Mouse (Mus musculus): Measurements from ENCODE around the gene Scgb1a1. TPM values are rescaled to one million over a fixed set of nuclear protein-coding genes. Genes with fewer than 3 reads are reported as not detected.

The Scgb1a1 gene
- polyA plus RNA-seq, 1 experiment from 2014 or later = not detected

Other genes with a start within 250 kb of the Scgb1a1 start
- gene Gng3, start 248.8 kb downstream of the Scgb1a1 start, polyA plus RNA-seq (2016; fragmentation: Nextera tagmentation; extraction: Ambion mirVana) = 30.5 and 38.9 TPM in 2 replicates
- 0.18 and 0.77 TPM in 2 replicates for gene Lrrn4cl, start 237.2 kb downstream of the Scgb1a1 start, polyA plus RNA-seq (2016; fragmentation: Nextera tagmentation; extraction: Ambion mirVana)
- gene Ubxn1, start 216.5 kb downstream of the Scgb1a1 start, polyA plus RNA-seq (2016; fragmentation: Nextera tagmentation; extraction: Ambion mirVana) = 179 and 189 TPM in 2 replicates
- gene Uqcc3, start 207.0 kb downstream of the Scgb1a1 start, polyA plus RNA-seq (2016; fragmentation: Nextera tagmentation; extraction: Ambion mirVana) = 66.0 and 67.6 TPM in 2 replicates
- 82.3 and 88.4 TPM in 2 replicates for gene Lbhd1, start 204.2 kb downstream of the Scgb1a1 start, polyA plus RNA-seq (2016; fragmentation: Nextera tagmentation; extraction: Ambion mirVana)
- gene Gm49403, start 204.0 kb downstream of the Scgb1a1 start, polyA plus RNA-seq (2016; fragmentation: Nextera tagmentation; extraction: Ambion mirVana) = not detected in 2 replicates
- gene 1810009A15Rik, start 199.1 kb downstream of the Scgb1a1 start, polyA plus RNA-seq (2016; fragmentation: Nextera tagmentation; extraction: Ambion mirVana) = 98.0 and 107 TPM in 2 replicates
- not detected in 2 replicates for gene Gm49416, start 199.0 kb downstream of the Scgb1a1 start, polyA plus RNA-seq (2016; fragmentation: Nextera tagmentation; extraction: Ambion mirVana)
- gene Ints5, start 195.0 kb downstream of the Scgb1a1 start, polyA plus RNA-seq (2016; fragmentation: Nextera tagmentation; extraction: Ambion mirVana) = 50.4 and 51.5 TPM in 2 replicates
- gene Ganab, start 189.9 kb downstream of the Scgb1a1 start, polyA plus RNA-seq (2016; fragmentation: Nextera tagmentation; extraction: Ambion mirVana) = 112 and 119 TPM in 2 replicates
- gene B3gat3, start 167.6 kb downstream of the Scgb1a1 start, polyA plus RNA-seq (2016; fragmentation: Nextera tagmentation; extraction: Ambion mirVana) = 54.6 and 58.5 TPM in 2 replicates
- 2.7 and 3.0 TPM in 2 replicates for gene Rom1, start 158.6 kb downstream of the Scgb1a1 start, polyA plus RNA-seq (2016; fragmentation: Nextera tagmentation; extraction: Ambion mirVana)
- 29.0 and 29.7 TPM in 2 replicates for gene Eml3, start 158.4 kb downstream of the Scgb1a1 start, polyA plus RNA-seq (2016; fragmentation: Nextera tagmentation; extraction: Ambion mirVana)
- gene Mta2, start 146.1 kb downstream of the Scgb1a1 start, polyA plus RNA-seq (2016; fragmentation: Nextera tagmentation; extraction: Ambion mirVana) = 202 and 211 TPM in 2 replicates
- gene Tut1, start 134.1 kb downstream of the Scgb1a1 start, polyA plus RNA-seq (2016; fragmentation: Nextera tagmentation; extraction: Ambion mirVana) = 35.6 and 38.1 TPM in 2 replicates
- gene Eef1g, start 120.9 kb downstream of the Scgb1a1 start, polyA plus RNA-seq (2016; fragmentation: Nextera tagmentation; extraction: Ambion mirVana) = 471 and 477 TPM in 2 replicates
- 24.4 and 27.7 TPM in 2 replicates for gene Ahnak, start 98.7 kb downstream of the Scgb1a1 start, polyA plus RNA-seq (2016; fragmentation: Nextera tagmentation; extraction: Ambion mirVana)
- 16.4 and 17.6 TPM in 2 replicates for gene Asrgl1, start 47.7 kb upstream of the Scgb1a1 start, polyA plus RNA-seq (2016; fragmentation: Nextera tagmentation; extraction: Ambion mirVana)

All from embryonic facial prominence, embryonic 12.5 days (tissue).